Mouse (Mus musculus): ENCODE data around the gene Gba. TPM values are rescaled to one million over a fixed set of nuclear protein-coding genes. Genes with fewer than 3 reads are reported as not detected.
A peak's percentile ranks its signal among the peaks of the same experiment; 100 is the strongest.

Gba gene
- polyA plus RNA-seq, 1 experiment = 71.7 TPM

- TF ChIP-seq POLR2A (IDR thresholded peaks at IDR 0.05; ENCODE audit: borderline replicate concordance, control insufficient read depth, low read depth, low read length) = peak; percentile 42; the same call in 1 of the 2 replicates
- TF ChIP-seq CTCF (IDR thresholded peaks at IDR 0.05; ENCODE audit: control insufficient read depth, insufficient read depth, low read length) = no peak
- WGBS = under 1% methylated on average over 43 of the region's 43 CpGs
- Histone ChIP-seq H3K4me1 (ENCODE audit: control insufficient read depth, insufficient read depth, low read length) (peaks cover 2% of the 10 kb centered on the region; the same call in 1 of the 2 replicates), H3K27ac (ENCODE audit: control insufficient read depth, insufficient read depth, low read depth, low read length, poor library complexity) (peak within 1 kb of the TSS; percentile 20; the same call in 1 of the 2 replicates), H3K4me3 (replicated peaks; ENCODE audit: control insufficient read depth, low read depth, low read length) (peak within 1 kb of the TSS; percentile 51)
Observed at GRCm38 (mm10) chr3:89177242-89178106, 25.3 kb upstream of the Gba start, which contains the start of gene Scamp3. Gene Scamp3, plus strand, starts transcription at chr3:89177473.

GRCm38 (mm10) chr3:89178107-89178385 lies 24.7 kb upstream of the Gba start:
- Histone ChIP-seq H3K27ac (ENCODE audit: control insufficient read depth, insufficient read depth, low read depth, low read length, poor library complexity) (no peak overlapping the region), H3K4me3 (replicated peaks; ENCODE audit: control insufficient read depth, low read depth, low read length) (peak overlapping the region; percentile 51), H3K4me1 (ENCODE audit: control insufficient read depth, insufficient read depth, low read length) (peaks cover 3% of the 10 kb centered on the region; the same call in 1 of the 2 replicates)
- 4% methylated on average over 6 of the region's 6 CpGs for whole genome bisulfite sequencing
- no peak for TF ChIP-seq POLR2A (IDR thresholded peaks at IDR 0.05; ENCODE audit: borderline replicate concordance, control insufficient read depth, low read depth, low read length)
- TF ChIP-seq CTCF (IDR thresholded peaks at IDR 0.05; ENCODE audit: control insufficient read depth, insufficient read depth, low read length) = no peak

- no peak overlapping the region for H3K27ac ChIP-seq (ENCODE audit: control insufficient read depth, insufficient read depth, low read depth, low read length, poor library complexity)
- TF ChIP-seq CTCF (IDR thresholded peaks at IDR 0.05; ENCODE audit: control insufficient read depth, insufficient read depth, low read length) (no peak), POLR2A (IDR thresholded peaks at IDR 0.05; ENCODE audit: borderline replicate concordance, control insufficient read depth, low read depth, low read length) (no peak)
- H3K4me3 ChIP-seq (replicated peaks; ENCODE audit: control insufficient read depth, low read depth, low read length) = no peak overlapping the region
- peaks cover 3% of the 10 kb centered on the region for H3K4me1 ChIP-seq (ENCODE audit: control insufficient read depth, insufficient read depth, low read length)
- WGBS = 85% methylated on average over 11 of the region's 11 CpGs
Observed at GRCm38 (mm10) chr3:89179056-89179455, 23.7 kb upstream of the Gba start.

GRCm38 (mm10) chr3:89181749-89182500 lies 20.8 kb upstream of the Gba start:
- Histone ChIP-seq H3K4me1 (ENCODE audit: control insufficient read depth, insufficient read depth, low read length) (peaks cover 3% of the 10 kb centered on the region), H3K4me3 (replicated peaks; ENCODE audit: control insufficient read depth, low read depth, low read length) (no peak overlapping the region), H3K27ac (ENCODE audit: control insufficient read depth, insufficient read depth, low read depth, low read length, poor library complexity) (no peak overlapping the region)
- no peak for TF ChIP-seq CTCF (IDR thresholded peaks at IDR 0.05; ENCODE audit: control insufficient read depth, insufficient read depth, low read length)
- no peak for TF ChIP-seq POLR2A (IDR thresholded peaks at IDR 0.05; ENCODE audit: borderline replicate concordance, control insufficient read depth, low read depth, low read length)
- 82% methylated on average over 27 of the region's 27 CpGs for WGBS

- TF ChIP-seq POLR2A (IDR thresholded peaks at IDR 0.05; ENCODE audit: borderline replicate concordance, control insufficient read depth, low read depth, low read length) (no peak), CTCF (IDR thresholded peaks at IDR 0.05; ENCODE audit: control insufficient read depth, insufficient read depth, low read length) (no peak)
- H3K4me3 ChIP-seq (replicated peaks; ENCODE audit: control insufficient read depth, low read depth, low read length) = peak overlapping the region; percentile 75
- 12% methylated on average over 7 of the region's 7 CpGs for whole genome bisulfite sequencing
- H3K27ac ChIP-seq (ENCODE audit: control insufficient read depth, insufficient read depth, low read depth, low read length, poor library complexity) = 0 out of 2 replicates have a peak overlapping the region, but pooled peaks have one; percentile 30
- peaks cover 5% of the 10 kb centered on the region for H3K4me1 ChIP-seq (ENCODE audit: control insufficient read depth, insufficient read depth, low read length)
Observed at GRCm38 (mm10) chr3:89182531-89183057, 20.1 kb upstream of the Gba start.

- TF ChIP-seq POLR2A (IDR thresholded peaks at IDR 0.05; ENCODE audit: borderline replicate concordance, control insufficient read depth, low read depth, low read length) (0 out of 2 replicates have a peak, but pooled peaks have one; percentile 63), CTCF (IDR thresholded peaks at IDR 0.05; ENCODE audit: control insufficient read depth, insufficient read depth, low read length) (no peak)
- peak within 1 kb of the TSS; percentile 75 for H3K4me3 ChIP-seq (replicated peaks; ENCODE audit: control insufficient read depth, low read depth, low read length)
- WGBS = 9% methylated on average over 39 of the region's 39 CpGs
- peaks cover 4% of the 10 kb centered on the region for H3K4me1 ChIP-seq (ENCODE audit: control insufficient read depth, insufficient read depth, low read length)
- peak within 1 kb of the TSS; percentile 55 for H3K27ac ChIP-seq (ENCODE audit: control insufficient read depth, insufficient read depth, low read depth, low read length, poor library complexity)
Observed at GRCm38 (mm10) chr3:89183058-89183958, 19.4 kb upstream of the Gba start, which contains the start of gene Fam189b. Gene Fam189b, plus strand, starts transcription at chr3:89183143.

- Histone ChIP-seq H3K4me1 (ENCODE audit: control insufficient read depth, insufficient read depth, low read length) (peaks cover 4% of the 10 kb centered on the region), H3K27ac (ENCODE audit: control insufficient read depth, insufficient read depth, low read depth, low read length, poor library complexity) (no peak overlapping the region), H3K4me3 (replicated peaks; ENCODE audit: control insufficient read depth, low read depth, low read length) (no peak overlapping the region)
- 70% methylated on average over 6 of the region's 6 CpGs for WGBS
- no peak for TF ChIP-seq POLR2A (IDR thresholded peaks at IDR 0.05; ENCODE audit: borderline replicate concordance, control insufficient read depth, low read depth, low read length)
Observed at GRCm38 (mm10) chr3:89183959-89184315, 18.8 kb upstream of the Gba start.

Data from bone marrow, adult 2 months (tissue).